Mouse (Mus musculus) cerebellum, postnatal 36 days (tissue): ENCODE measurements around the gene Hist1h3e.
"Not testable (repeated sequence)": the region's sequence is repeated elsewhere in the genome, so short reads cannot be mapped to it uniquely, and the experiment has no call there.

Source experiments
- DNase-seq, 2 experiments: peaks; one replicate each; pipeline ENCODE4 v3.0.0; 2021 to 2022; ENCODE audit warnings: mixed read lengths in 2 of 2

Gene Hist1h3e

GRCm38 (mm10) chr13:23561883-23562659 is at the start of gene Hist1h3e:
TSS of gene Hist1h3e (minus strand) at chr13:23562369.
- peak; percentile 86 to 89 for DNase-seq

GRCm38 (mm10) chr13:23611638-23612037 is 49.5 kb upstream of the Hist1h3e start:
- no peak for DNase-seq

- no peak for DNase-seq
Measured at GRCm38 (mm10) chr13:23610393-23610792, 48.2 kb upstream of the Hist1h3e start.

GRCm38 (mm10) chr13:23609844-23610243 is 47.7 kb upstream of the Hist1h3e start:
- no peak for DNase-seq

- DNase-seq: no peak
Measured at GRCm38 (mm10) chr13:23609209-23609608, 47.0 kb upstream of the Hist1h3e start.

GRCm38 (mm10) chr13:23605052-23605451 is 42.9 kb upstream of the Hist1h3e start:
- DNase-seq: no peak

- DNase-seq: no peak
Measured at GRCm38 (mm10) chr13:23604452-23604851, 42.3 kb upstream of the Hist1h3e start.

GRCm38 (mm10) chr13:23603182-23603699 is 41.1 kb upstream of the Hist1h3e start:
- DNase-seq: no peak

GRCm38 (mm10) chr13:23597957-23598356 is 35.8 kb upstream of the Hist1h3e start:
- DNase-seq: peak; percentile 80 to 85

GRCm38 (mm10) chr13:23595622-23596372 is 33.6 kb upstream of the Hist1h3e start:
- no peak for DNase-seq

- no peak for DNase-seq
Measured at GRCm38 (mm10) chr13:23595185-23595584, 33.0 kb upstream of the Hist1h3e start.

GRCm38 (mm10) chr13:23593051-23593770 is 31.0 kb upstream of the Hist1h3e start:
- no peak for DNase-seq

- peak; percentile 63 to 66 for DNase-seq
Measured at GRCm38 (mm10) chr13:23592614-23593013, 30.4 kb upstream of the Hist1h3e start.

GRCm38 (mm10) chr13:23591886-23592285 is 29.7 kb upstream of the Hist1h3e start:
- DNase-seq: not testable (repeated sequence)

GRCm38 (mm10) chr13:23591206-23591605 is 29.0 kb upstream of the Hist1h3e start:
- no peak for DNase-seq

GRCm38 (mm10) chr13:23586940-23587225 is 24.7 kb upstream of the Hist1h3e start:
- DNase-seq: no peak

GRCm38 (mm10) chr13:23586099-23586939 is 24.1 kb upstream of the Hist1h3e start:
- DNase-seq: no peak

- DNase-seq: peak; percentile 44 to 65
Measured at GRCm38 (mm10) chr13:23585442-23586098, 23.4 kb upstream of the Hist1h3e start.

- DNase-seq: peak; percentile 47 to 57
Measured at GRCm38 (mm10) chr13:23585029-23585441, 22.9 kb upstream of the Hist1h3e start.

GRCm38 (mm10) chr13:23584331-23584730 is 22.2 kb upstream of the Hist1h3e start:
- no peak for DNase-seq

GRCm38 (mm10) chr13:23583387-23584068 is 21.4 kb upstream of the Hist1h3e start:
- DNase-seq: no peak
